Mouse (Mus musculus) brain, embryonic 14.5 days (tissue): Measurements from ENCODE around the gene Slco4c1.

ENCODE experiments used
- CTCF ChIP-seq: fragments of 200-500 bp; IDR thresholded peaks from 2 replicates; pipeline ENCODE4 v1.5.1; 2012; ENCODE audit warnings: inconsistent platforms, mild to moderate bottlenecking, moderate library complexity, borderline replicate concordance; ENCODE audit not compliant: insufficient read depth, insufficient read length; ENCODE audit errors: extremely low read depth
- POLR2A ChIP-seq: fragments of 200-500 bp; IDR thresholded peaks from 2 replicates; pipeline ENCODE4 v1.6.1; 2012; ENCODE audit warnings: mild to moderate bottlenecking, inconsistent platforms, borderline replicate concordance; ENCODE audit not compliant: poor library complexity, insufficient read depth, insufficient read length, severe bottlenecking; ENCODE audit errors: extremely low read depth

- TF ChIP-seq CTCF = no peak
- TF ChIP-seq POLR2A = no peak
These were observed 23.4 kb downstream of the Slco4c1 start for GRCm38 (mm10) chr1:96848606-96849005.
